Mouse (Mus musculus) ovary, postnatal 14 days (tissue): Measurements from ENCODE around the gene Trmt61a.
A peak's percentile ranks its signal among the peaks of the same experiment; 100 is the strongest.

Experiments used
- DNase-seq: peaks from one replicate; pipeline ENCODE4 v3.0.0; 2022; ENCODE audit warnings: low spot score

The Trmt61a gene

DNA sequence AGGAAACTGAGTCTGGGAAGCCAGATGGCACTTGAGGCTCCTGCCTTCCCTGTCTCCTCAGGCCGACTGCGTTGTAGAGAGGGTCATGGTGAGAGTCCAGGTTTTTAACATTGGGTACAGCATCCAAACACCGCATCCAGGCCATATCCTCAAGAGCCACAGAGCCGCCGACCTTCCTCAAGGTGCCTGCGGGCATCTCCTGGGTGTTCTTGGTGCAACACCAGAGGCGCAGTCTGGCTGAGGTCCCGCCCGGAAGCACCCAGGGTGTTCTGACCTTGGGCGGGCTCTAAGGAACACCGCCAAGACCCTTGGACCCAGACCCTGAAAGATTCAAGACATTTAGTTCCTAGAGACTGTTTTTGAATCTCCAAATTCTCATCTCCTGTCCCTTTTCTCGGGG is 5.3 kb upstream of the Trmt61a start:
- DNase-seq: no peak

DNA sequence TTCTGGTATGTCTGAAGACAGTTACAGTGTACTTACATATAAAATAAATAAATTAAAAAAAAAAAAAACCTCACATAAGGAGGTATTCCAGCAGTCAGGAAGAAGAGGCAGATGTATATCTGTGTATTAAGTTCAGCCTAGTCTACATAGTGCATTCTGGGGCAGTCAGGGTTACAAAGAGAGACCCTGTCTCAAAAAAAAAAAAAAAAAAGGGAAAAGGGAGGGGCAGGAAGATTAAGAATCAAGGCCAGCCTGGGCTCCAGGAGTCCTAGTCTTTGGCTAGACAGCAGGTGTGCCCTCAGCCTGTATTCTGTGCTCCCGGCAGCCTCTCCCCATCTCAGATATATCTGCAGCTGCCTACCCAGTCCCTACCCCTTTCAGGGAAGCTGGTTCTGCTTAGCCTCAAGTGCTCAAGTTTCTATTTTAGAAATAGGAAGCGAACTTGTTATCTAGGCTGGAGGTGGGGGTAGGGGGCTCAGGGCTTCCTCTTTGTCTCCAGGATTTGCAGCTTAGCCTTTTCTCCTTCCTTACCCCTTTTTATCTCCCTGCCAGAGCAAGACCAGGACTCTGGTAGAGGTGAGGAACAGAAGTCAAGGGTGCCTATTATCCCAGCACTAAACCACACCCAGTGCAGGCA is 2.9 kb upstream of the Trmt61a start:
- DNase-seq: no peak

DNA sequence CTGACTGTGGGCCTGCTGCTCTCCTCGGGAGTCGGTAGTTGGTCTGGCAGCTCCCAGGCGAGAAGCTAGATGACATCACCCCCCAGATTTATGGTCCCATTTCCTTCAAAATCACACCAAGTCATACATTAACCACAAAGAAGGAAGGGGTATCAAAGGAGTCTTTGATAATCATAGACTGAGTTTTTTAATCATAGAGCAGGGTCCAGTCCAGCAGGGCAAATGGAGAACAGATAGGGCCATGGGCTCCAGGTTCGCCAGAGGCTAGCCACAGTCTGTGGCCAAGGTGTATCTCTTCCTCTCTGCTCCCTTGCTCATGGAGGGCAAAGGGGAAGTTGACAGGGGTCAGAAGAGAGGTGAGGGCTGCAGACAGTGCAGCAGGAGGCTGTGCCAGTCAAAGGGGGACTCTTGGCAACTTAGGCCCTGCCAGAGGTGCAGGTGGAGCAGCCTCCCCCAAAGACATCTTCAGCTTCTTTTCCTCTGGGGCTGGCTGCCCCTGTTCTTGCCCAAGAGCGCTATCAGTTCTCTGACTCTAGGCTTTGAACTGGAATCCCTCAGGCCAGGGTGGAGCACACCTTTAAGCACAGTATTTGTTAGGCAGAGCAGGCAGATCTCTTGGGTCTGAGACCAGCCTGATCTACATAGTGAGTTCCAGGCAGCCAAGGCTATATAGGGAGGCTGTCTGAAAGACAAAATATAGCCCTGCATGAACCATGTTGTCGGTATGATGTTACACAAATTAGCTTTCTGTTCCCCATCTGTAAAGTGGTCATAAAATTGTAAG is 1.9 kb upstream of the Trmt61a start:
- DNase-seq: no peak

DNA sequence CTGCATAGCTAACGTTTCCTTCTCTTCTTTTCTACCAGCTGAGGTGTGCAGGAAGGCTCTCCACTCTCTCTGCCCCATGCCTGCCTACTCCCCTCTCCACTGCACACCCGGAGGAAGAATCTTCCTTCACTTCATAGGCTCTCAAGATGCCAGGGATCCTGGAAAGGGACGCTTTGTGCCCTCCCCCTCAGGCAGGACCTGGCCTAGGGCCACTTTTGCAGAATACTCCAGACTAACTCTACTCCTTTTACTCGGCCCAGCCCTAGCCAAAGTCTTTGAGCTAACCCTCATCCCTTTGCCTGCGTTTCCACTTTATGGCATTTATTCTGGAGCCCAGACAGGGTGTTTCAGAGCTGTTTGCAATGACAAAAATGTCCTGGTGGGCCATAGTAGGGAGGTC is 484 bp upstream of the Trmt61a start:
- no peak for DNase-seq

DNA sequence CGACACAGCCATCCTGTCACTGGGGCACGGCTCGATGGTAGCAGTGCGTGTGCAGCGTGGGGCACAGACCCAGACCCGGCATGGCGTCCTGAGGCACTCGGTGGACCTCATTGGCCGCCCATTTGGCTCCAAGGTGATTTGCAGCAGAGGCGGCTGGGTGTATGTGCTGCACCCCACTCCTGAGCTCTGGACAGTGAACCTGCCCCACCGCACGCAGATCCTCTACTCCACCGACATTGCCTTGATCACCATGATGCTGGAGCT is 697 bp downstream of the Trmt61a start:
- DNase-seq: no peak

DNA sequence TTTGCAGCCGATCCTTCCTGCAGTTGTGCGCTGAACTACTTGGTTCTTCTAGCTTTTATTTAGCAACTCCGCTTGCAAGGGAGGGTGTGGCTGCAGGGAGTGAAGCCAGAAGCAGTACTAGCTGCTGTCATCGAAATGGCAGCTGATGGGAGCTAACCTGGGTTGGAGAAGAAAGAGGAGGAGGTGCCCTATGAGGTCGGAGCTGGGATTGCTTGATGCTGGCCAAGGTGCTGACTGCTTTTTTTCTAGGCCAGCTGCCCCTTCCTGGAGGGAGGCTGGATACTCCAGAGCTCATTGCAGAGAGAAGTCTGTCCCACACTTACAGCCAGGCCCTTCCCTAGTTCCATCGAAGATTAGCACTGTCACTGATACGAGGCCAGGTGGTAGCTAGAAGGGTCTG is 1.1 kb downstream of the Trmt61a start:
- no peak for DNase-seq

DNA sequence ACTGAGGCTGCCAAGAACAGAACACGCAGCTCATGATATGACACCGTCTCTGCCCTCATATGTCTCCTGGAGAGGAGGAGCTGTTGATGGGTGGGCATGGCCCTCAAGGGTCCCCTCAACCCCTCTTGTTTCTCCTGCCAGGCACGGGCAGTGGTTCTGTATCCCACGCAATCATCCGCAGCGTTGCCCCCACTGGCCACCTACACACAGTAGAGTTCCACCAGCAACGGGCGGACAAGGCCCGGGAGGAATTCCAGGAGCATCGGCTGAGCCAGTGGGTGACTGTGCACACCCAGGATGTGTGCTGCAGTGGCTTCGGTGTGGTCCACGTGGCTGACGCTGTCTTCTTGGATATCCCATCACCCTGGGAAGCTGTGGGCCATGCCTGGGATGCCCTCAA is 2.8 kb downstream of the Trmt61a start:
- no peak for DNase-seq

DNA sequence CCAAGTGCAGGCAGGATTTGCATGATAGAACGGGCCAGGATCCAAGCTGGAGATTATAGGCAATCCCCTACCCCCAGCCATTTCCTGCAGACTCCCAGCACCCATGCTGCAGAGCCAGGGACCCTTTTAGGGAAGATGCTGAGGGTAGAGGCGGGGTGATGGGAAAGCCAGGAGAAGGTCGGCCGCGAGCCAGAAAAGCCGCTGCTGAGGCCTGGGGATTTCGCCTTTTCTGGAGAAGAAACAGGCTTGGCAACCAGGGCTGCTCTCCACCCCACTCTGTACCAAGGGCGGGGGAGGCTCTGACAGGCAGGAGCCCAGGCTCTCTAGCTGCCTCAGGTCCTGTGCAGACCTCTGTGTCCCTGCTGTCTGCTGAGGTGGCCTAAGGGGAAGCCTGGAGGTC is 3.4 kb downstream of the Trmt61a start:
- no peak for DNase-seq

DNA sequence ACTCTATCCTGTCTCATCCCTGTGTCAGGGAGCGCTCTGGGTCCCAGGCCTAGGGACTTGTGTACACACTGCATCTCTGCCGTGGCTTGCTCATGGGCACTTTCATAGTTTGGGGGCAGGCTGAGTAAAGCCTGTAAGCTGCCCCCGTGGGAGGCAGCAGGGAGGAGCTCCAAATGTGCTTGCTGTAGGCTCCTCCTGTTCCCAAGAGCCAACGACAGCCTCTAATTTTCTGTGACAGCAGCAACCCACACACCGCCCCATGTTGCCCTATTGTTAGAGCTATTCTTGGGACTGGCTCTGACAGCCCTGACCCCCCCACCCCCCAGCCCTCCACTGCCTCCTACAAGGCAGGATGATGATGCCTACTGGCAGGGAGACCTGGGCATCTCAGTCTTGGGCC is 4.1 kb downstream of the Trmt61a start:
- no peak for DNase-seq

DNA sequence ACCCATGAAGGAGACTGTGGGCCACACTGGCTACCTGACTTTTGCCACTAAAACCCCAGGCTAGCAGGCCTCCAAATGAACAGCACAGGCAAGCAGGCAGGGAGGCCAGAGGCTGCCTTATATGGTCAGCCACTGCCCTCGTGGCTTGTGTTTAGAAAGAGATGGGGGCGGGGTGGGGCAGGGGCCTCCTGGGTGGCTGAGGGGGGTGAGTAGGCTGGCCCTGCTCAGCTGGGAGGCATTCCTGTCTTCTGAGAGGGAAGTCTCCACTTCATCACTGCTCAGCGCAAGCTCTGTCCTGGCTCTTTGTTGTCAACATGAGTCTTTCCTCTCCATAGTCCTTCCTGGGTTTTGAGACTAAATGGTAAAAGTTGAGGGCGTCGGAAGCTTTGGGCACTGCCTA is 4.9 kb downstream of the Trmt61a start:
- no peak for DNase-seq

DNA sequence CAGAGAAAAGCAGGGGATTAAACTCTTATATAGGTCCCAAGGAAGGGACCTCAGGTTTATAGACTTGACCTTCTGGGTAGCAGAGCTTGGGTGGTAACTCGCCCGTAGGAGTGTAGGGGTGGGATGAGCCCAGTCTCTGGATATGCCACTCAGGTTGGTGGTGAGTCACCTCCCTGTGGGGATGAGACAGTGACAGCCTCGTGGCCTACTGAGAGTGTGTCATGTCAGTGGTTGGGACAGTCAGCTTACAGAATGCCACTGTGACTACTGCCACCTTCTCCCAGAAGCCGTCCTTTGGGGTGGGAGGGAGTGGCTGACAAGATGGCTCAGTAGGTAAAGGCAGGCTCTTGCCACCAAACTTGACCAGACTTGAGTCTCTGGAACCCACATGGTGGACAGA is 8.5 kb downstream of the Trmt61a start:
- no peak for DNase-seq

DNA sequence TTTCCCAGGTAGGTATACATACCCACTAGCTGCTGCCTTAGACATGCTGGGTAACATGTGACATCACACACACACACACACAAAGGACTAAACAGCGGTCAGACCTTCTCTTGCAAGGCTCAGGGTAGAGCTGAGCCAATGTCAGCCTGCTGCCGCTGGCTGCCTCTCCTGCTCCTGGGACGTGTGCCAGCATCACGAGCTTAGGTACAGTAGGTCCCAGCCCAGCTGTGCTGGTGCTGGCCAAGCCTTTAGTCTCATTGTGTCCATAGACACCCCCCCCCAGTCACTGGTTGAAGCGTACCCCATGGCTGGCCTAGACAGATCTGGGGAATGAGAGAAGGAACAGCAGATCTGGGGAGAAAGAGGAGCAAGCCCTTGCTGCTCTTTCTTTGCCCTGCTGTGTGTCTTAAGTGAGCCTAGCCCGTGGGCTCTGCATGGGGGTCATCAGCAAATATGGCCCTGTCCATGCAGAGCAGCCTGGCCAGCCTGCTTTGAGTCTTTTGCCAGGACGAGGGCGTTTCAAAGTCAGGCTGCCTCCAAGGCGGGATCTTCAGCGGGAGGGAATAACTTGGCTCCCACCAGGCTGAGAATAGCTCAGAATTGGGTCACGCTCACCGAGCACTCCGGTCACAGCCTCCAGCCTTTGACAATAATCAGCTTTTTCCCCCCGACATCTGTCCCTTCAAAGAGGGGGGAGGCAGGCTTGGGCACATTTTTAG is 9.6 kb downstream of the Trmt61a start:
- peak; percentile 64 for DNase-seq

DNA sequence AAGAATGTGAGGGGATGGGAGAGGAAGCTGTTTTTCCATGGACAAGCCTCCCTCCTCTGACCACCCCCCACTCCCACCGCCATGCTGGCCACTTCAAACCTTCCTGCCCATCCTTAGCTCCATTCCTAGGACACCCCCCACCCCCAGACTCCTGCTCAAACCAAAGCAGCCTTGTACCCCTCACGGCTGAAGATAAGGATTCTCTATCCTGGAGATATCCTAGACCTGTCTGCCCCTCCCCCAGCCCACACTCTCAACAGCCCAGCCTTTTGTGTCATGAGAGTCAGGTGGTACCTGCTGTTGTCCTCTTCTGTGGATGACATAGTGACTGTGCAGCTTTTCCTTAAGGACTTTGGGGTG is 10.1 kb downstream of the Trmt61a start:
- DNase-seq: no peak

DNA sequence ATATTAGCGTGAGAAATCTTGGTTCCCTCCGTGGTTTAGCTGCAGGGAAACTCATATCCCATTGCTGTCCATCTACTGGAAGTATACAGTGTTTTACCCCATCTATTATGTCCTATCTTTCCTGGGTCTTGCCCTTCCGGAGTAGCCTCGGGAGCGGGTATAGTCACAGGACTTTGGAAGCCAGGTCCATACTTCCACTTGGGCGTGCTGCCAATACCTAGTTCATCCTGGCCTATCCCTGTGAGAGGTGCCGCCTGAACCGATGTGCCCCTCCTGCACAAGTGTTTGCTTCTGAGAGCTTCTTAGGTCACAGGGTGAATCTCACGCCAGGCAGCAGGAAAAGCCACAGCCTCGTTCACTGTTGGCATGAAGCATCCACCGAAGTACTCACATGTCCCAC is 11.5 kb downstream of the Trmt61a start:
- DNase-seq: no peak

DNA sequence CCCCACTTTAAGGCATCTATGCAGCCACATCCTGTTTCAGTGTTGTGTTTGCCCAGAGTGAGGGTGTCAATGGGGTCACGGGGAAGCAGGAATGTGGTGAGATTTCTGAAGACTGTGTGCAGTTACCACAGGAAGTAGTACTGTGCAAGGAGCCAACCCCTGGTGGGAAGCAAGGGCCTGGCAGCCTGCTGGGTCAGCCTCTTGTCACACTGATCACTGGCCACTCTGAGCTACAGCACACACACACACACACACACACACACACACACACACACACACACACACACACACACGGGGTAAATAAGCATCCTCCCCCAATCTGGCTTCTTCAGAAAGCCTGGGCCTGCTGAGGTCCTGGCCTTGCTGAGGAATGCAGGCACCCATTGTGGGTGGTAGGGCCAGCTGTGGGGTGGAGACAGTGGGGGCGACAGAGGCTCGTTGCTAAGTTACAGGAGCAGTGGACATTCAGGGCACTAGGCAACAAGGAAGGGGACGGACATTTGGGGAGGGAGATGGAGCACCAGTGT is 13.5 kb downstream of the Trmt61a start:
- DNase-seq: no peak

DNA sequence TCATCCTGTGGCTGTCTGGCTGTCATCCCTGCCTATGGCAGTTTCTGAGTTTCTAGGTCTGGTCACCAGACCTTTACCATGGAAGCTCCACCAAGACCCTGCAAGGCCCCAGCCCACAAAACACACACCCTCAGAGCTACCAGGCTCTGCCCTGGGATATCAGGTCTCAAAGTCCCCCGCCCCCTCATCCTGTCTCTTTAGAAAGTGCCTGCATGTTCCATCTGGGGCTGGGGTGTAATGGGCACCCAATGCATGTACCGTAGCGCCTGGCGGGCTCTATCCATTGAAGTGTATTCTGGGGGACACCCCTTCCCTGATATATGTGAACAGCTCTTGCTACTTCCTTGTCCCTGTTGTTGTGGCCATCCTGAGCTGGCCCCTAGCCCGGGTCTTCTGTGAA is 15.0 kb downstream of the Trmt61a start:
- DNase-seq: no peak

DNA sequence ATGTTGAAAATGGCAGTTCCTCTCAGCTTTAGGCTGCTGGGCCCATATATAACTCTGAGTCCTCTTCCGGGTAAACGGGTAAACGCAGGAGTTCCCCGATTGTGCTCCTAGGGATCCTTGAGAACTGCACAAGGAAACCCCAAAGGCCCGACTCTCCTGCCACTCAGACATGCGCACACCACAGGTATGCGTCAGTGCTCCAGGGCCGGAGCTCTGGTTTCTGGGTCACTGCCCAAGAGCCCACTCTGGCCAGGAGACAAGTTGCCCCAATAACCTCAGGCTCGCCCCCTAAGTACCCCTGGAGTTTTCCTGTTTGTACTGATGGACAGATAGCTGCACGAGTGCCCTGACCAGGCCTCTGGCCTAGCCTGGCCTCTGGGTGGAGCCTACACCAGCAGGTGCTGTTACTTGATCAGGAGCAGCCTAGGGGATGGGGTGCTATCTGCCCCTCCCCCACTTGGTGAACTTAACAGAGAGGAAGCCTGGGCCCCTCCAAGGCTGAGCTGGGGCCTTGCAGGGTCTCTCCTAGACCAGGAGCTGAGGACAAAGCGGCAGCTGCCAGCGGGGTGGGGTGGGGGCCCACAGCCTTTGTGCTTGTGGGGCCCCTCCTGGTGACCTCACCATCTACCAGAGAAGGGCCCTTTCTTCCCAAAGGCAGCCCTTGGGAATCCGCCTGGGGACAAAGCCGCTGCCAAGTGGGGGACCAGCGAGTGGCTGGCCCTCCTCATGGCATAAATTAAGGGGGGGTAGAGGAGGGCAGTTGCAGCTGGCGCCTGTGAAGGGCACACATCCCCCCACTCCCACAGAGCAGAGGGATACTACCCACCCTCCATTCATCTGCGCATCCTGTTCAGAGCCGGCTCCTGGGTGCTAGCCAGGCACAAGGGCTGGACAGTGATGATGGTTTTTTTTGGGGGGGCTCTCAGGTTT is 15.7 kb downstream of the Trmt61a start:
- no peak for DNase-seq

DNA sequence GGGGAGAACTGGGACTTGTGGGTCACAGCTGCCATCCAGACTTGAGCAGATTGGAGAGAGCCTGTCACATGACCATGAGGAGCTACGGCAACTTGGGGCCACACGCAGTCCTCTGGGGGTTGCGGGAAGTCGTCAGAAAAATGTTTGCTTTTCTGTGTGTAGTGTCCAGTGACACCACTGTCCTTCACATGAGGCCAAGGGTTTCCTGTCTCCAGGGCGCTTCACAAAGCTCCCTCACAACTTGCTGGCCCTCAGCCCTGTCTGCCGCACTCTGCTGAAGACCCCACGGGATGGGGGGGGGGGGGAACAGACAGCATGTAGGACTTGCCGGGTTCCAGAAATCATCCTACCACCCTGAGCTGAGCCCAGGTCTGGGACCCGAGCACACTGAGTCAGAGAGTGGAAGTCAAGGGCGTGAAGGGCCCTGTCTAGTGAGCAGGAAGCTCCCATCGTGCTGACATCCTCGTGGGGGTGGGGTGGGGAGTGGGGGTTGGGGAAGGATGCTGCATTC is 16.4 kb downstream of the Trmt61a start:
- DNase-seq: no peak

DNA sequence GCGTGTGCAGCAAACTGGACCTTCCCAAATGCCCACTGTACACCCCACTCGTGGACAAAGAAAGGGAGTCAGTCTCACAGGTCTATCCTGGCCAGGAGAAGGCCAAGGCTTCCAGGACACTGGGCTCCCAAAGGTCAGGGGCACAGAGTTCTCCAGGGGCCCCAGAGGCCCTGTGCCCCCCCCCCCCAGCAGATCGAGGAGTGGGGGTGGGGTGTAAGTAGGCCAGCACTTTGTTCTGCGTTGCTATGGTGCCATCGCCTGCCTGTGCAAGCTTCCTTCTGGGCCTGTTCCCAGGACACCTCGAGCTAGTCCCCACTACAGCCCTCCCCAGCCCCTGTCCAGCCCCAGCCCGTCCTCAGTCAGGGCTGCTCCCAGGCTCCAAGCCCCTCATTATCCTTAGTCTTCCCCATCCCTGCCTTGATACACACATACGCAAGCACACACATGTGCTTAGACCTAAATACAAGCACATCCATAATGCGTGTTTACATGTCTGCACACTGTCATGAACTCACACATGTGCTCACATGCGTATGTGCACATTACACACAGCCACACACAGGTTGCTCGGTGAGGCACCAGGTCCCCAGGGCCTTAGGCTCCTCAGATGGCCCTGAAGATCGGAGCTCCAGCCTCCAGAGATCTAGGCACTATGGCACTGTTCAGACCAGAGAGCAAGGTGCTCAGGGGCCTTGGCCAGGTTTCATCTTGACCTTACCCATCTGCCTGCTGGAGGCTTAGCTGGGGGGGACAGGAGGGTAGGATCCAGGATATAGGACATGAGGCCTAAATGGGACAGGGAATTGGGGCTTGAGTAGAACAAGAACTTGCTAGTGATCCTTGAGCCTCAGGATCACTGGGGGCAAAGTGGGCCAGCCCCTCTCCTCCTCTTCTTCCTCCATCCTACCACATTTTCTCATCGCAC is 17.2 kb downstream of the Trmt61a start:
- DNase-seq: no peak

DNA sequence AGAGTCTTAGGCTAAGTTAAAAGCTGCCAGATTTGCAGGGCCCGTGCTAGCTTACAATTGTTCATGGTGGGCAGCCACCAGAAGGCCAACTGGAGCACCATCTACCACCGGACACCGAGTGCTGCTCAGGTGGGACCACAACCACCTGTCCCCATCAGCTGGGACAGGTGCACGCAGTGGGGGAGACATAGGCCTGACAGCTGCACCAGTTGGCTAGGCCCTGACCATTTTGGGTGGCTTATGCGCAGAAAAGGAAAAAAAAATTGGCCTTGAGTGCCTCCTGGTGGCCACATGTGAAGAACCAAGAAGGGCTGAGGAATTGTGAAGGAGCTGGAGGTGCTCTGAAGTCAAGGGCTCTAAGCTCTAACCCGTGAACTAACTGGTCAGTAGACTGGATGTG is 18.3 kb downstream of the Trmt61a start:
- DNase-seq: peak; percentile 68

DNA sequence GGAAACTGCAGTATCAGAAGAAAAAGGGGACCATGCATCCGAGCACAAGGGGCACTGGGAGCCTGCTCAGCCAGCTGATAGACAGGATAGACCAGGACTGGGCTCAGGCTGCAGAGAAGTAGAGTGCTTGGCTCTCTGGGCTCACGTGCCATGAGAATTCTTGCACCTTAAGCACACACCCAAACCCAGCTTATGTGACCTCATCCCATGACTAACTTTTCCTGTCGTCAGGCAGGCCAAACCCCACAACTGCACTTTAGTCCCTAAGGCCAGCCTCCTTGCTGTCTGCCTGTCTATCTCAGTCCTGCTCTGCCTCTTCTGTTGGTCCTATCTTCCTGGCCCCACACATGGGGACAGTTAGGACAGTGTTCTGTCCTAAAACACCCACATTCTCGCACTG is 19.8 kb downstream of the Trmt61a start:
- DNase-seq: no peak
